Mouse (Mus musculus) heart, embryonic 15.5 days (tissue): ENCODE measurements around the gene Ankrd2. TPM values are rescaled to one million over a fixed set of nuclear protein-coding genes. Genes with fewer than 3 reads are reported as not detected.
"Not testable (repeated sequence)": the region's sequence is repeated elsewhere in the genome, so short reads cannot be mapped to it uniquely, and the experiment has no call there.

ENCODE experiments used
- ATAC-seq: fragments of 200-750 bp; cut with Nextera tagmentation; replicated peaks from 2 replicates; pipeline ENCODE4 v1.8.0; 2017; ENCODE audit warnings: low read depth, moderate TSS enrichment; ENCODE audit not compliant: insufficient number of reproducible peaks, insufficient read depth, low FRiP score
- H3K27ac ChIP-seq: fragments of 300-500 bp; sonication (generic); 2 replicates; pipeline ENCODE4 v1.5.1; 2015; ENCODE audit warnings: mild to moderate bottlenecking, inconsistent platforms
- H3K27me3 ChIP-seq: fragments of 300-500 bp; sonication (generic); 2 replicates; pipeline ENCODE4 v1.6.1; 2015; ENCODE audit warnings: inconsistent platforms
- H3K36me3 ChIP-seq: fragments of 300-500 bp; sonication (generic); 2 replicates; pipeline ENCODE4 v1.6.1; 2015; ENCODE audit warnings: mild to moderate bottlenecking, inconsistent platforms
- H3K4me1 ChIP-seq: fragments of 300-500 bp; sonication (generic); replicated peaks from 2 replicates; pipeline ENCODE4 v1.6.1; 2015; ENCODE audit warnings: inconsistent platforms
- H3K4me2 ChIP-seq: fragments of 300-500 bp; sonication (generic); 2 replicates; pipeline ENCODE4 v1.6.1; 2015; ENCODE audit warnings: inconsistent platforms, mild to moderate bottlenecking, moderate library complexity
- H3K4me3 ChIP-seq: fragments of 300-500 bp; sonication (generic); 2 replicates; pipeline ENCODE4 v1.5.1; 2015; ENCODE audit warnings: mild to moderate bottlenecking, inconsistent platforms
- H3K9ac ChIP-seq: fragments of 300-500 bp; sonication (generic); 2 replicates; pipeline ENCODE4 v1.6.1; 2015; ENCODE audit warnings: mild to moderate bottlenecking, inconsistent platforms
- H3K9me3 ChIP-seq: fragments of 300-500 bp; sonication (generic); replicated peaks from 2 replicates; pipeline ENCODE4 v1.6.1; 2016; ENCODE audit warnings: inconsistent platforms
- WGBS: fragments of 180-500 bp; shearing (Covaris S2); methylation state at CpG from one replicate; pipeline ENCODE4 v1.1.7; 2015; ENCODE audit warnings: mixed read lengths; 5-methylcytosine and 5-hydroxymethylcytosine counted together
- polyA plus RNA-seq: library from polyadenylated mRNA; unstranded; fragments of >200 nt; fragmentation: Nextera tagmentation; extraction: Ambion mirVana; gene quantifications from 2 replicates; pipeline ENCODE4 v1.2.1, GENCODE M21; 2015

Gene Ankrd2
- polyA plus RNA-seq, 1 experiment from 2014 or later, result not detected

GRCm38 (mm10) chr19:42079950-42080349 lies 44.1 kb downstream of the Ankrd2 start:
- 60% methylated on average over 5 of the region's 5 CpGs for WGBS

GRCm38 (mm10) chr19:42080469-42080868 lies 44.7 kb downstream of the Ankrd2 start:
- no peak overlapping the region for H3K4me2 ChIP-seq
- 75% methylated on average over 11 of the region's 11 CpGs for WGBS

More at GRCm38 (mm10) chr19:42079950-42080349, 44.1 kb downstream of the Ankrd2 start:
- Histone ChIP-seq H3K36me3 (0 out of 2 replicates have a peak, but pooled peaks cover 3% of the 10 kb centered on the region), H3K4me3 (no peak overlapping the region), H3K27ac (no peak overlapping the region), H3K4me1 (no peaks in the 10 kb centered on the region), H3K9ac (no peak overlapping the region), H3K4me2 (no peak overlapping the region), H3K9me3 (no peaks in the 10 kb centered on the region), H3K27me3 (no peaks in the 10 kb centered on the region)
- ATAC-seq, result no peak

GRCm38 (mm10) chr19:42081613-42082012 lies 45.8 kb downstream of the Ankrd2 start:
- not testable (repeated sequence) for H3K9ac ChIP-seq, H3K36me3 ChIP-seq, H3K4me3 ChIP-seq, H3K27ac ChIP-seq, H3K9me3 ChIP-seq, H3K4me2 ChIP-seq, ATAC-seq, H3K27me3 ChIP-seq
- WGBS, result 92% methylated on average over 5 of the region's 5 CpGs
- peaks cover 11% of the 10 kb centered on the region for H3K4me1 ChIP-seq

More at GRCm38 (mm10) chr19:42080469-42080868, 44.7 kb downstream of the Ankrd2 start:
- peaks cover under 1% of the 10 kb centered on the region for H3K4me1 ChIP-seq
- 0 out of 2 replicates have a peak, but pooled peaks cover 3% of the 10 kb centered on the region for H3K36me3 ChIP-seq
- no peaks in the 10 kb centered on the region for H3K27me3 ChIP-seq
- ATAC-seq, result no peak
- H3K9ac ChIP-seq, result no peak overlapping the region
- H3K27ac ChIP-seq, result no peak overlapping the region
- H3K9me3 ChIP-seq, result no peaks in the 10 kb centered on the region
- no peak overlapping the region for H3K4me3 ChIP-seq

- Histone ChIP-seq H3K27ac (no peak overlapping the region), H3K4me3 (peak overlapping the region; percentile 75), H3K4me1 (peaks cover 20% of the 10 kb centered on the region), H3K36me3 (no peaks in the 10 kb centered on the region), H3K9ac (peak overlapping the region; percentile 59), H3K9me3 (no peaks in the 10 kb centered on the region), H3K4me2 (peak overlapping the region; percentile 96), H3K27me3 (no peaks in the 10 kb centered on the region)
- no peak for ATAC-seq
- 10% methylated on average over 10 of the region's 10 CpGs for WGBS
These were observed 49.9 kb downstream of the Ankrd2 start for GRCm38 (mm10) chr19:42085690-42086089.

GRCm38 (mm10) chr19:42086166-42086565 lies 50.4 kb downstream of the Ankrd2 start, which contains the start of gene Morn4:
Gene Morn4, minus strand, starts transcription at chr19:42086357.
- under 1% methylated on average over 21 of the region's 21 CpGs for WGBS

GRCm38 (mm10) chr19:42089103-42089747 lies 53.4 kb downstream of the Ankrd2 start:
- peaks cover 29% of the 10 kb centered on the region for H3K4me1 ChIP-seq
- no peaks in the 10 kb centered on the region for H3K9me3 ChIP-seq
- WGBS, result 20% methylated on average over 14 of the region's 14 CpGs

More at GRCm38 (mm10) chr19:42086166-42086565, 50.4 kb downstream of the Ankrd2 start, which contains the start of gene Morn4:
- Histone ChIP-seq H3K27ac (no peak within 1 kb of the TSS), H3K4me2 (peak within 1 kb of the TSS; percentile 96), H3K9ac (peak within 1 kb of the TSS; percentile 59), H3K36me3 (no peaks in the 10 kb centered on the region), H3K9me3 (no peaks in the 10 kb centered on the region), H3K27me3 (no peaks in the 10 kb centered on the region), H3K4me3 (peak within 1 kb of the TSS; percentile 75), H3K4me1 (peaks cover 22% of the 10 kb centered on the region)
- peak; percentile 33; the same call in 1 of the 2 replicates for ATAC-seq

GRCm38 (mm10) chr19:42089748-42090595 lies 54.2 kb downstream of the Ankrd2 start, which contains the start of gene Pi4k2a:
Gene Pi4k2a, plus strand, starts transcription at chr19:42090470.
- ATAC-seq, result peak; percentile 99
- H3K4me1 ChIP-seq, result peaks cover 29% of the 10 kb centered on the region
- H3K27me3 ChIP-seq, result no peaks in the 10 kb centered on the region
- H3K36me3 ChIP-seq, result no peaks in the 10 kb centered on the region
- H3K4me2 ChIP-seq, result peak within 1 kb of the TSS; percentile 88
- peak within 1 kb of the TSS; percentile 82 for H3K4me3 ChIP-seq
- H3K9me3 ChIP-seq, result no peaks in the 10 kb centered on the region
- H3K9ac ChIP-seq, result peak within 1 kb of the TSS; percentile 87
- peak within 1 kb of the TSS; percentile 91 for H3K27ac ChIP-seq
- under 1% methylated on average over 54 of the region's 55 CpGs for WGBS

More at GRCm38 (mm10) chr19:42089103-42089747, 53.4 kb downstream of the Ankrd2 start:
- Histone ChIP-seq H3K4me2 (peak overlapping the region; percentile 72), H3K9ac (peak overlapping the region; percentile 24; the same call in 1 of the 2 replicates), H3K27ac (peak overlapping the region; percentile 90), H3K4me3 (peak overlapping the region; percentile 82), H3K36me3 (no peaks in the 10 kb centered on the region), H3K27me3 (no peaks in the 10 kb centered on the region)
- ATAC-seq, result no peak

GRCm38 (mm10) chr19:42090637-42091141 lies 54.9 kb downstream of the Ankrd2 start:
- Histone ChIP-seq H3K4me3 (peak overlapping the region; percentile 82), H3K9me3 (no peaks in the 10 kb centered on the region), H3K27ac (peak overlapping the region; percentile 91), H3K27me3 (no peaks in the 10 kb centered on the region), H3K9ac (peak overlapping the region; percentile 87), H3K4me1 (peaks cover 26% of the 10 kb centered on the region), H3K4me2 (peak overlapping the region; percentile 88), H3K36me3 (no peaks in the 10 kb centered on the region)
- under 1% methylated on average over 52 of the region's 52 CpGs for WGBS
- peak; percentile 71 for ATAC-seq

Other genes starting within 250 kb of the Ankrd2 start
- gene Arhgap19, start 234.0 kb upstream of the Ankrd2 start, polyA plus RNA-seq, result 9.3 and 12.8 TPM in 2 replicates
- gene Frat1, start 206.0 kb upstream of the Ankrd2 start, polyA plus RNA-seq, result 2.1 and 2.6 TPM in 2 replicates
- gene Frat2, start 187.9 kb upstream of the Ankrd2 start, polyA plus RNA-seq, result 2.2 and 3.5 TPM in 2 replicates
- gene Rrp12, start 139.8 kb upstream of the Ankrd2 start, polyA plus RNA-seq, result 7.4 and 10.1 TPM in 2 replicates
- 666 and 693 TPM in 2 replicates for gene Pgam1, start 124.1 kb upstream of the Ankrd2 start, polyA plus RNA-seq
- gene Exosc1, start 102.6 kb upstream of the Ankrd2 start, polyA plus RNA-seq, result 39.3 and 46.9 TPM in 2 replicates
- 46.5 and 62.7 TPM in 2 replicates for gene Zdhhc16, start 102.5 kb upstream of the Ankrd2 start, polyA plus RNA-seq
- gene Mms19, start 54.8 kb upstream of the Ankrd2 start, polyA plus RNA-seq, result 19.7 and 22.5 TPM in 2 replicates
- 14.6 and 18.0 TPM in 2 replicates for gene Ubtd1, start 54.2 kb upstream of the Ankrd2 start, polyA plus RNA-seq
- 0.44 and 0.80 TPM in 2 replicates for gene Hoga1, start 9.6 kb downstream of the Ankrd2 start, polyA plus RNA-seq
- gene 4933411K16Rik, start 16.2 kb downstream of the Ankrd2 start, polyA plus RNA-seq, result not detected in 2 replicates
- gene Morn4, start 50.4 kb downstream of the Ankrd2 start, polyA plus RNA-seq, result 10.4 and 12.6 TPM in 2 replicates
- 13.3 and 16.1 TPM in 2 replicates for gene Pi4k2a, start 54.5 kb downstream of the Ankrd2 start, polyA plus RNA-seq
- gene Avpi1, start 93.1 kb downstream of the Ankrd2 start, polyA plus RNA-seq, result 29.7 and 34.1 TPM in 2 replicates
- 15.8 and 24.0 TPM in 2 replicates for gene Marveld1, start 111.4 kb downstream of the Ankrd2 start, polyA plus RNA-seq
- gene Zfyve27, start 128.0 kb downstream of the Ankrd2 start, polyA plus RNA-seq, result 18.4 and 26.7 TPM in 2 replicates
- gene Sfrp5, start 166.3 kb downstream of the Ankrd2 start, polyA plus RNA-seq, result 4.1 and 4.3 TPM in 2 replicates
- 0.30 and 0.38 TPM in 2 replicates for gene Golga7b, start 211.6 kb downstream of the Ankrd2 start, polyA plus RNA-seq